Mouse (Mus musculus): ENCODE measurements at regions not wholly inside any gene's neighbourhood (a gene's known extent, or its start where the extent isn't known, plus 50 kb on each side); places are given as distances from the start of the nearest gene placed in this dataset.

GRCm38 (mm10) chr5:64521969-64522368 lies 281.2 kb upstream of the Klf3 start:
- H3K4me2 ChIP-seq (replicated peaks) = no peak overlapping the region
- ATAC-seq (ENCODE audit: low FRiP score) = no peak
- H3K27me3 ChIP-seq = no peaks in the 10 kb centered on the region
- no peak overlapping the region for H3K4me3 ChIP-seq
- no peaks in the 10 kb centered on the region for H3K36me3 ChIP-seq
- no peak overlapping the region for H3K9ac ChIP-seq
- H3K9me3 ChIP-seq (replicated peaks) = no peaks in the 10 kb centered on the region
- WGBS = 40% methylated on average over 5 of the region's 5 CpGs
- 0 out of 2 replicates have a peak, but pooled peaks cover 2% of the 10 kb centered on the region for H3K4me1 ChIP-seq
- no peak overlapping the region for H3K27ac ChIP-seq

- H3K4me1 ChIP-seq = no peaks in the 10 kb centered on the region
- H3K4me3 ChIP-seq = no peak overlapping the region
- H3K27me3 ChIP-seq = no peaks in the 10 kb centered on the region
- H3K36me3 ChIP-seq = no peaks in the 10 kb centered on the region
- H3K27ac ChIP-seq = no peak overlapping the region
- H3K4me2 ChIP-seq (replicated peaks) = no peak overlapping the region
- H3K9me3 ChIP-seq (replicated peaks) = no peaks in the 10 kb centered on the region
- ATAC-seq (ENCODE audit: low FRiP score) = no peak
- H3K9ac ChIP-seq = no peak overlapping the region
- WGBS = 95% methylated on average over 3 of the region's 3 CpGs
Observed at GRCm38 (mm10) chr5:64526521-64526920, 276.7 kb upstream of the Klf3 start.

GRCm38 (mm10) chr5:64527962-64528361 lies 275.2 kb upstream of the Klf3 start:
- Histone ChIP-seq H3K9ac (no peak overlapping the region), H3K36me3 (no peaks in the 10 kb centered on the region), H3K4me3 (no peak overlapping the region), H3K27me3 (no peaks in the 10 kb centered on the region), H3K4me1 (no peaks in the 10 kb centered on the region), H3K9me3 (replicated peaks) (no peaks in the 10 kb centered on the region), H3K27ac (no peak overlapping the region), H3K4me2 (replicated peaks) (no peak overlapping the region)
- ATAC-seq (ENCODE audit: low FRiP score) = no peak
- 80% methylated on average over 3 of the region's 3 CpGs for WGBS

GRCm38 (mm10) chr5:64534371-64534770 lies 268.8 kb upstream of the Klf3 start:
- no peak for ATAC-seq (ENCODE audit: low FRiP score)
- no peaks in the 10 kb centered on the region for H3K9me3 ChIP-seq (replicated peaks)
- no peaks in the 10 kb centered on the region for H3K27me3 ChIP-seq
- no peak overlapping the region for H3K4me3 ChIP-seq
- H3K27ac ChIP-seq = no peak overlapping the region
- WGBS = 90% methylated on average over 4 of the region's 4 CpGs
- peaks cover 4% of the 10 kb centered on the region; the same call in 1 of the 2 replicates for H3K4me1 ChIP-seq
- H3K9ac ChIP-seq = no peak overlapping the region
- H3K4me2 ChIP-seq (replicated peaks) = no peak overlapping the region
- H3K36me3 ChIP-seq = no peaks in the 10 kb centered on the region

GRCm38 (mm10) chr5:64534947-64535346 lies 268.2 kb upstream of the Klf3 start:
- Histone ChIP-seq H3K4me2 (replicated peaks) (no peak overlapping the region), H3K4me3 (no peak overlapping the region), H3K27ac (no peak overlapping the region), H3K9ac (no peak overlapping the region), H3K4me1 (peaks cover 4% of the 10 kb centered on the region; the same call in 1 of the 2 replicates), H3K36me3 (no peaks in the 10 kb centered on the region), H3K27me3 (no peaks in the 10 kb centered on the region), H3K9me3 (replicated peaks) (no peaks in the 10 kb centered on the region)
- no peak for ATAC-seq (ENCODE audit: low FRiP score)
- 92% methylated on average over 6 of the region's 6 CpGs for whole genome bisulfite sequencing

- Histone ChIP-seq H3K36me3 (no peaks in the 10 kb centered on the region), H3K4me1 (peaks cover 4% of the 10 kb centered on the region; the same call in 1 of the 2 replicates), H3K4me3 (no peak overlapping the region), H3K27me3 (no peaks in the 10 kb centered on the region), H3K9me3 (replicated peaks) (no peaks in the 10 kb centered on the region), H3K9ac (no peak overlapping the region), H3K27ac (no peak overlapping the region), H3K4me2 (replicated peaks) (no peak overlapping the region)
- WGBS = 90% methylated on average over 4 of the region's 4 CpGs
- no peak for ATAC-seq (ENCODE audit: low FRiP score)
Observed at GRCm38 (mm10) chr5:64535546-64535945, 267.6 kb upstream of the Klf3 start.

- H3K27ac ChIP-seq = no peak overlapping the region
- no peaks in the 10 kb centered on the region for H3K9me3 ChIP-seq (replicated peaks)
- peaks cover 4% of the 10 kb centered on the region; the same call in 1 of the 2 replicates for H3K4me1 ChIP-seq
- H3K4me2 ChIP-seq (replicated peaks) = no peak overlapping the region
- H3K36me3 ChIP-seq = no peaks in the 10 kb centered on the region
- WGBS = 61% methylated on average over 20 of the region's 20 CpGs
- no peak overlapping the region for H3K4me3 ChIP-seq
- no peak for ATAC-seq (ENCODE audit: low FRiP score)
- H3K27me3 ChIP-seq = no peaks in the 10 kb centered on the region
- no peak overlapping the region for H3K9ac ChIP-seq
Observed at GRCm38 (mm10) chr5:64536393-64537112, 266.6 kb upstream of the Klf3 start.

GRCm38 (mm10) chr5:64537113-64537780 lies 265.9 kb upstream of the Klf3 start:
- H3K27ac ChIP-seq = no peak overlapping the region
- WGBS = 79% methylated on average over 10 of the region's 10 CpGs

GRCm38 (mm10) chr5:64541765-64542164 lies 261.4 kb upstream of the Klf3 start:
- Histone ChIP-seq H3K27ac (no peak overlapping the region), H3K36me3 (no peaks in the 10 kb centered on the region), H3K4me1 (no peaks in the 10 kb centered on the region), H3K4me3 (no peak overlapping the region), H3K27me3 (no peaks in the 10 kb centered on the region), H3K9me3 (replicated peaks) (no peaks in the 10 kb centered on the region), H3K9ac (no peak overlapping the region), H3K4me2 (replicated peaks) (no peak overlapping the region)
- no peak for ATAC-seq (ENCODE audit: low FRiP score)

More at GRCm38 (mm10) chr5:64537113-64537780, 265.9 kb upstream of the Klf3 start:
- no peak overlapping the region for H3K4me3 ChIP-seq
- no peaks in the 10 kb centered on the region for H3K9me3 ChIP-seq (replicated peaks)
- peaks cover 4% of the 10 kb centered on the region; the same call in 1 of the 2 replicates for H3K4me1 ChIP-seq
- no peak overlapping the region for H3K4me2 ChIP-seq (replicated peaks)
- ATAC-seq (ENCODE audit: low FRiP score) = no peak
- no peaks in the 10 kb centered on the region for H3K36me3 ChIP-seq
- no peak overlapping the region for H3K9ac ChIP-seq
- H3K27me3 ChIP-seq = no peaks in the 10 kb centered on the region

- no peaks in the 10 kb centered on the region for H3K27me3 ChIP-seq
- no peak overlapping the region for H3K27ac ChIP-seq
- no peak for ATAC-seq (ENCODE audit: low FRiP score)
- 85% methylated on average over 7 of the region's 7 CpGs for WGBS
- no peak overlapping the region for H3K4me3 ChIP-seq
- no peak overlapping the region for H3K4me2 ChIP-seq (replicated peaks)
- no peaks in the 10 kb centered on the region for H3K9me3 ChIP-seq (replicated peaks)
- no peaks in the 10 kb centered on the region for H3K4me1 ChIP-seq
- H3K36me3 ChIP-seq = no peaks in the 10 kb centered on the region
- H3K9ac ChIP-seq = no peak overlapping the region
Observed at GRCm38 (mm10) chr5:64555931-64556330, 247.3 kb upstream of the Klf3 start.

GRCm38 (mm10) chr5:64566451-64567390 lies 236.5 kb upstream of the Klf3 start:
- H3K4me1 ChIP-seq = no peaks in the 10 kb centered on the region
- no peak overlapping the region for H3K4me3 ChIP-seq
- 87% methylated on average over 13 of the region's 13 CpGs for WGBS
- no peak overlapping the region for H3K4me2 ChIP-seq (replicated peaks)
- H3K27ac ChIP-seq = no peak overlapping the region
- ATAC-seq (ENCODE audit: low FRiP score) = no peak
- H3K9me3 ChIP-seq (replicated peaks) = no peaks in the 10 kb centered on the region
- no peaks in the 10 kb centered on the region for H3K36me3 ChIP-seq
- no peak overlapping the region for H3K9ac ChIP-seq
- H3K27me3 ChIP-seq = no peaks in the 10 kb centered on the region

- Histone ChIP-seq H3K9me3 (replicated peaks) (no peaks in the 10 kb centered on the region), H3K4me2 (replicated peaks) (no peak overlapping the region), H3K27me3 (no peaks in the 10 kb centered on the region), H3K4me1 (no peaks in the 10 kb centered on the region), H3K9ac (no peak overlapping the region), H3K27ac (no peak overlapping the region), H3K4me3 (no peak overlapping the region), H3K36me3 (no peaks in the 10 kb centered on the region)
- no peak for ATAC-seq (ENCODE audit: low FRiP score)
- WGBS = 90% methylated on average over 5 of the region's 5 CpGs
Observed at GRCm38 (mm10) chr5:64567813-64568212, 235.4 kb upstream of the Klf3 start.

All from hindbrain, embryonic 12.5 days (tissue).